Mouse (Mus musculus) kidney, postnatal 0 days (tissue): ENCODE measurements at regions not wholly inside any gene's neighbourhood (a gene's known extent, or its start where the extent isn't known, plus 50 kb on each side); places are given as distances from the start of the nearest gene placed in this dataset.

ENCODE experiments used
- ATAC-seq: fragments of 200-750 bp; cut with Nextera tagmentation; replicated peaks from 2 replicates; pipeline ENCODE4 v1.8.0; 2017; ENCODE audit warnings: low read depth, moderate number of reproducible peaks, moderate TSS enrichment, moderate library complexity; ENCODE audit not compliant: low FRiP score
- DNase-seq: peaks from one replicate; pipeline ENCODE4 v3.0.0-alpha.2; 2016; ENCODE audit warnings: low spot score
- H3K27ac ChIP-seq: fragments of 300-500 bp; sonication (generic); 2 replicates; pipeline ENCODE4 v1.5.1; 2014; ENCODE audit warnings: mild to moderate bottlenecking
- H3K27me3 ChIP-seq: fragments of 300-500 bp; sonication (generic); 2 replicates; pipeline ENCODE4 v1.6.1; 2014; ENCODE audit warnings: low read length, mixed read lengths; ENCODE audit not compliant: insufficient read depth
- H3K36me3 ChIP-seq: fragments of 300-500 bp; sonication (generic); 2 replicates; pipeline ENCODE4 v1.6.1; 2014; ENCODE audit warnings: low read length, mixed read lengths; ENCODE audit not compliant: insufficient read depth
- H3K4me1 ChIP-seq: fragments of 300-500 bp; sonication (generic); replicated peaks from 2 replicates; pipeline ENCODE4 v1.6.1; 2014; ENCODE audit warnings: antibody characterized with exemption, low read length, mixed read lengths; ENCODE audit not compliant: insufficient read depth
- H3K4me2 ChIP-seq: fragments of 300-500 bp; sonication (generic); 2 replicates; pipeline ENCODE4 v1.6.1; 2014; ENCODE audit warnings: mild to moderate bottlenecking, low read length, moderate library complexity, mixed read lengths
- H3K4me3 ChIP-seq: fragments of 300-500 bp; sonication (generic); replicated peaks from 2 replicates; pipeline ENCODE4 v1.5.1; 2014; ENCODE audit warnings: low read depth, low read length
- H3K9ac ChIP-seq: fragments of 300-500 bp; sonication (generic); 2 replicates; pipeline ENCODE4 v1.6.1; 2014; ENCODE audit warnings: low read depth, low read length
- H3K9me3 ChIP-seq: fragments of 300-500 bp; sonication (generic); replicated peaks from 2 replicates; pipeline ENCODE4 v1.6.1; 2016; ENCODE audit warnings: low read length, inconsistent platforms, mixed read lengths
- CTCF ChIP-seq: IDR thresholded peaks from 2 replicates; pipeline ENCODE4 v1.5.1; 2016; ENCODE audit warnings: antibody characterized with exemption, low read depth, mild to moderate bottlenecking, moderate library complexity
- WGBS: fragments of 180-500 bp; shearing (Covaris S2); extraction: QIAGEN DNeasy Blood & Tissue Kit; methylation state at CpG from one replicate; pipeline ENCODE4 v1.1.7; 2014; 5-methylcytosine and 5-hydroxymethylcytosine counted together

DNA sequence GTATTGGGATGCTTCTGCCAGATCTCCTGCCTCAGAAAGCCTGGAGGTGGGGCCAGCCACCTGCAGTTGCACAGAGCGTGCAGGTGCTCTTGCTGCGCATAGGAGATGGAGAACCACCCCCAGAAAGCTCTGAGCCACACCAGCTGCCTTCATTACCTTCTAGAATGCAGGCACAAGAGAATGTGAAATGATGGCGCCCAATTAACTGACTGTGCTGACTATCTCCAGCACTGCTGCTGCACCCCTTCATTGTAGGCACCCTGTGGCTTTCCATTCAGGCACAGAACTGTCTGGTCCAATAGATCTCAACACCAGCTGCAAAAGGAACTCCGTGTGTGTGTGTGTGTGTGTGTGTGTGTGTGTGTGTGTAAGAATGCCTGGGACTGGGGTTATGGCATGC lies 138.6 kb downstream of the H2al1j start:
- TF ChIP-seq CTCF: no peak
- Histone ChIP-seq H3K4me2 (no peak overlapping the region), H3K4me3 (no peak overlapping the region), H3K27me3 (no peaks in the 10 kb centered on the region), H3K4me1 (no peaks in the 10 kb centered on the region), H3K27ac (no peak overlapping the region), H3K9me3 (no peaks in the 10 kb centered on the region), H3K9ac (no peak overlapping the region), H3K36me3 (no peaks in the 10 kb centered on the region)
- ATAC-seq (no peak), DNase-seq (no peak)
- 76% methylated on average over 4 of the region's 4 CpGs for WGBS

DNA sequence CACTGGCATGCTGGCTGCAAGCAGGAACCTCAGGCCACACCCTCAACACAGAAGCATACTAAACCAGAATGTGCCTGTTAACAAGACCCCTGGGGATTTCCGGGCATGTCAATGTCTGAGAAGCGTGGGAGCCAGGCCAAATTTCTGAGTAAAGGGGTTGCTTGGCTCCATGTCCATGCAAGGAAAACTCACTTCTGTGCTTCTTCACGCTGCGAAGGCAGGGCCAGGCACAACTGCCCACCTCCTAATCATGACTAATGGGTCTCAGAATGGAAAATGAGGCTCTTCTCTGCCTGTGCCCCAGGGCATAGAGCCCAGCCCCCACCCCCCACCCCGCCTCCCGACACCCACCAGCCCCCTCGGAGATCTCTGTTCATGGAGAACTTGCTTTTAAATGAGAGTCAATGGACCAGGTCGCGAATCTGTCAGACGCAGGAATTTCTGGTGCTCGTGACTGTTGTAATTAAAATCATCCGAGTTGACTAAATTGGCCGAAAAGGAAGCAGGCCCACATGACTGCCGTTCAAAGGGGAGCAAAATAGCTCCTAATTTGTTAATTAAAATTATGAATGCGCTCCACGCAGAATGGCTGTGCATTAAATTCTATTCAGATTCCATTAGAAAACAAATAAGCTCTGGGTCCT lies 152.2 kb downstream of the H2al1j start:
- DNase-seq (peak; percentile 22), ATAC-seq (no peak)
- H3K27ac ChIP-seq: no peak overlapping the region
- H3K9me3 ChIP-seq: no peaks in the 10 kb centered on the region
- no peak overlapping the region for H3K9ac ChIP-seq
- H3K27me3 ChIP-seq: no peaks in the 10 kb centered on the region
- no peak for TF ChIP-seq CTCF
- H3K4me1 ChIP-seq: no peaks in the 10 kb centered on the region
- no peak overlapping the region for H3K4me2 ChIP-seq
- H3K4me3 ChIP-seq: no peak overlapping the region
- 51% methylated on average over 16 of the region's 16 CpGs for WGBS
- no peaks in the 10 kb centered on the region for H3K36me3 ChIP-seq

DNA sequence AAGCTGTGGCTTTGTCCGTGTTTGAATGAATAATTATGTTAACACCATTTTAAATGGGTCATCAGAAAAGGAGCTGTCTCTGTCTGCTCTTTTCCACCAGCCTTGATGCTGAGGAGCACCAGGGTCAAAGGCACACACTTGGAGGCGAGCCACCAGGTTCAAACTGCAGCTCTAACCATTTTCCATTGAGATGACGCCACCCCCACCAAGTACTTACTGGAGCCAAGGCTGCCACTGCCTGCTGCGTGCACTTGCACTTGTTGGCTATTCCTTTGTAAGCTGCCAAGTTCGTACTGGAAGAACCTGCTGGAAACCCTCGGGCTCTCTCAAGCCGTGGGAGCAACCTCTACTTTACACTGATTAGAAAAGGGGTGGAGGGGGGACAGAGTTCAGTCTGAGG lies 154.5 kb downstream of the H2al1j start:
- no peak for ATAC-seq
- Histone ChIP-seq H3K9me3 (no peaks in the 10 kb centered on the region), H3K36me3 (no peaks in the 10 kb centered on the region), H3K27me3 (no peaks in the 10 kb centered on the region), H3K9ac (no peak overlapping the region), H3K27ac (no peak overlapping the region), H3K4me2 (no peak overlapping the region), H3K4me3 (no peak overlapping the region), H3K4me1 (no peaks in the 10 kb centered on the region)
- 66% methylated on average over 7 of the region's 7 CpGs for WGBS
- no peak for DNase-seq
- TF ChIP-seq CTCF: no peak

DNA sequence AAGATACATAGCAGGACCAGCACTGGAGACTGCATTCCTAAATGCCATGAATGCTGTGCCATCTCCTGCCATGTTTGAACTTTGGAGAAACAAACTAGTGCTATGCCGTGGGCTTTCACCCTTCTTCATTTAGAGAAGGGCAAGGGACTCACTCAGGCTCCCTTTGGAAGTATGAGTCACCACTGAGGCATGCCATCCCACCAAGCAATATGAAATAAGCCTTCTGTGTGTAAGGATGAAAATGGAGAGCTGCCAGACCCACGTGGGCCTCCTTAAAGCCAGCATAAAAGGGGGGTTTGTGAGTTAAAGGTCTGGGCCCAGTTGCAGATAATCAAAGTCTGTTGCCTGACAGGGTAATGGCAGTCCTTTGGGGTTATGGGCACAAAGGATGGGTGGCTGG lies 159.0 kb downstream of the H2al1j start:
- no peaks in the 10 kb centered on the region for H3K4me1 ChIP-seq
- H3K4me3 ChIP-seq: no peak overlapping the region
- DNase-seq: no peak
- H3K9me3 ChIP-seq: no peaks in the 10 kb centered on the region
- no peak overlapping the region for H3K9ac ChIP-seq
- H3K36me3 ChIP-seq: no peaks in the 10 kb centered on the region
- no peaks in the 10 kb centered on the region for H3K27me3 ChIP-seq
- no peak for TF ChIP-seq CTCF
- WGBS: 61% methylated on average over 2 of the region's 2 CpGs
- no peak overlapping the region for H3K4me2 ChIP-seq
- H3K27ac ChIP-seq: no peak overlapping the region
- no peak for ATAC-seq

DNA sequence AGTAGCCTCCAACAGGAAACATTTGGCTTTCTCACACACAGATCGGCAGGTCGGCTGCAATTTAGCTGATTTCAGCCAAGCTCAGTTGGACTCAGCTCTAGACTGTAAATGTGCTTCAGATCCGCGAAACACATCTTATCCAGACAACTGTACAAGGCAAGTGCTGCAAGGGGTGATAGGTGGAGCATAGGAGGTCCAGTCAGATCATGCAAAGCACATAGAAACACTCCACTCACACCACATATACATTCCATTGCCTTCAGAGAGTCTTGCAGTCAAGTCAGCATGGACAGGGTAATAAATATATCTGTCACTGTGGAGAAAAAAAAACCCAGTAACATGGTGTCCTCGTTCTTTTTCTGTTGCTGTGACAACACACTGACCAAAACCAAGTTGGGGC lies 160.3 kb downstream of the H2al1j start:
- ATAC-seq (no peak), DNase-seq (no peak)
- Histone ChIP-seq H3K27ac (no peak overlapping the region), H3K9ac (no peak overlapping the region), H3K9me3 (no peaks in the 10 kb centered on the region), H3K4me3 (no peak overlapping the region), H3K4me1 (no peaks in the 10 kb centered on the region), H3K36me3 (no peaks in the 10 kb centered on the region), H3K27me3 (no peaks in the 10 kb centered on the region), H3K4me2 (no peak overlapping the region)
- 61% methylated on average over 5 of the region's 5 CpGs for WGBS
- no peak for TF ChIP-seq CTCF

DNA sequence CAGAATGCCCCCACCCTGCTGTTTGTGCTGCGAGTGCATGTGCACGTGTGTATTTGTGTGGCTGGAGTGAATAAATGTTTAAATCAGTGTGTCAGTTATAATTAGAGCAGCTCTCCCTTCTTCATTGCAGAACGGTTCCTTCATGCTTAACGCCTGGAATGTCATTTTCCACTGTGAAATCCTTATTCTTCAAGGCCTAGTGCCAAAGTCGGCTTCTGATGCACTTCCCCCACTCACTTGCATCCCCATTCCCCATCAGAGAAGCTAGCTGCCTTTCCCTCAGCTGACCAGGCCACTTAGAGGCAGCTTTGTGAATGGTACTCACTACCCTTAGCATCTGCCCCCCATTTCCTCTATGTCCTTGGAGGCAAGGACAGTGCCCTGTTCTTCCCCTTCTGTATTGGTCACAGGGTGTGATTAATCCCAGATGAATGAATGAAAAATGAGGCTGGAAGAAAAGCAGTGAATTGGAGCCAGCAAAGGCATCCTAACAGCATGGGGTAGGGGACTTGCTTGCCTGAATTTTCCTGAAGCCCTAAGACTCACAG lies 162.6 kb downstream of the H2al1j start:
- 73% methylated on average over 5 of the region's 5 CpGs for WGBS

DNA sequence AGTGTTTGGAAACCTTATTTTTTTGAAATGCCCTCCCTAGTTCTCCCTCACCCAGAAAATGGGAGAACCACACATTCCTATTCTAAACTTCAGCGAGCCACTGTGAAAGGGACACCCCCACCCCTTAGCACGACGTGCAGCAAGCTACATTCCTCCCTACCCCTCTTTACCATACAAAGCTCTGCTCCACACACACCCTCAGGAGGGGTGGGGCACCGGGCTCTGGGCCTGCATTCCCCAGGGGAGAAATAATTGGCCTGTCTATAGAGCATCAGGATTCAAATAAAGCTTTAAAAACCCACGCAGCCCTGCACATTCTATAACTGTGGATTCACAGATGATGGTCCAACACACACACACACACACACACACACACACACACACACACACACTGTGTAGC lies 163.6 kb downstream of the H2al1j start:
- no peak overlapping the region for H3K9ac ChIP-seq
- H3K4me1 ChIP-seq: no peaks in the 10 kb centered on the region
- H3K4me3 ChIP-seq: no peak overlapping the region
- ATAC-seq (no peak), DNase-seq (no peak)
- H3K27ac ChIP-seq: no peak overlapping the region
- no peaks in the 10 kb centered on the region for H3K36me3 ChIP-seq
- no peak for TF ChIP-seq CTCF
- H3K4me2 ChIP-seq: no peak overlapping the region
- WGBS: 39% methylated on average over 5 of the region's 5 CpGs
- peaks cover 4% of the 10 kb centered on the region; the same call in 1 of the 2 replicates for H3K27me3 ChIP-seq
- no peaks in the 10 kb centered on the region for H3K9me3 ChIP-seq

More for the DNA sequence above, 162.6 kb downstream of the H2al1j start:
- no peak for TF ChIP-seq CTCF
- H3K4me3 ChIP-seq: no peak overlapping the region
- H3K9me3 ChIP-seq: no peaks in the 10 kb centered on the region
- H3K4me2 ChIP-seq: no peak overlapping the region
- DNase-seq (peak; percentile 56), ATAC-seq (no peak)
- H3K36me3 ChIP-seq: no peaks in the 10 kb centered on the region
- H3K27me3 ChIP-seq: peaks cover 4% of the 10 kb centered on the region; the same call in 1 of the 2 replicates
- no peak overlapping the region for H3K9ac ChIP-seq
- H3K27ac ChIP-seq: no peak overlapping the region
- no peaks in the 10 kb centered on the region for H3K4me1 ChIP-seq
